In genomic region chr2:62150830-62151229, GRCm38 (mm10) we compare ENCODE assay signal across 13 mouse cellular contexts.
A peak's percentile ranks its signal among the peaks of the same experiment; 100 is the strongest.
DNase-seq lines count a peak whose midpoint lies in the region; ATAC-seq and TF ChIP-seq lines count a peak whose summit lies in the region.
"Had no signal": no experiment of that assay in that cellular context is flagged by ENCODE, and none has a peak within 500 bp of the region (broad histone marks: within the 10 kb centered on the region; RNA-seq: fewer than 3 reads in every experiment).

No protein-coding gene starts in this region.

- 24% methylated on average over 1 of the region's 1 CpGs for WGBS in heart, embryonic 15.5 days
- 27% methylated on average over 1 of the region's 1 CpGs for WGBS in heart, embryonic 11.5 days (ENCODE audit: insufficient replicate concordance)
- 45% methylated on average over 1 of the region's 1 CpGs for WGBS in stomach, embryonic 15.5 days
- 54% methylated on average over 1 of the region's 1 CpGs for WGBS in stomach, postnatal 0 days

- no peaks in the 10 kb centered on the region for H3K27me3 ChIP-seq in heart, embryonic 15.5 days
- no peaks in the 10 kb centered on the region for H3K27me3 ChIP-seq in heart, embryonic 11.5 days (ENCODE audit: control insufficient read depth, insufficient read depth, low read length)
- H3K27me3 ChIP-seq in stomach, embryonic 15.5 days (replicated peaks), result no peaks in the 10 kb centered on the region
- H3K27me3 ChIP-seq in stomach, postnatal 0 days (ENCODE audit: control insufficient read depth, insufficient read depth, low read length), result no peaks in the 10 kb centered on the region
- H3K27me3 ChIP-seq: embryonic facial prominence, embryonic 12.5 days had no signal

- H3K27ac ChIP-seq in heart, embryonic 15.5 days, result peak overlapping the region; percentile 48
- H3K27ac ChIP-seq in heart, embryonic 11.5 days (ENCODE audit: low read depth, low read length), result no peak overlapping the region
- H3K27ac ChIP-seq in stomach, embryonic 15.5 days, result no peak overlapping the region
- H3K27ac ChIP-seq in stomach, postnatal 0 days (replicated peaks), result no peak overlapping the region
- H3K27ac ChIP-seq: embryonic facial prominence, embryonic 12.5 days; hindbrain, postnatal 0 days had no signal

- H3K9ac ChIP-seq in heart, embryonic 15.5 days, result no peak overlapping the region
- H3K9ac ChIP-seq in heart, embryonic 11.5 days (ENCODE audit: low read depth, low read length), result no peak overlapping the region
- no peak overlapping the region for H3K9ac ChIP-seq in stomach, embryonic 15.5 days
- H3K9ac ChIP-seq in stomach, postnatal 0 days (ENCODE audit: low read length), result no peak overlapping the region
- H3K9ac ChIP-seq: embryonic facial prominence, embryonic 12.5 days; liver, postnatal 0 days had no signal

- H3K9me3 ChIP-seq in heart, embryonic 15.5 days (replicated peaks), result no peaks in the 10 kb centered on the region
- H3K9me3 ChIP-seq in heart, embryonic 11.5 days (replicated peaks; ENCODE audit: control insufficient read depth, low read length), result no peaks in the 10 kb centered on the region
- H3K9me3 ChIP-seq in stomach, embryonic 15.5 days, result no peaks in the 10 kb centered on the region
- no peaks in the 10 kb centered on the region for H3K9me3 ChIP-seq in stomach, postnatal 0 days (ENCODE audit: control insufficient read depth, low read length)
- H3K9me3 ChIP-seq: embryonic facial prominence, embryonic 12.5 days had no signal

- DNase-seq in adrenal gland, adult (ENCODE audit: inconsistent age in 2 of 2, low spot score in 1 of 2), result peak; percentile 29 to 60
- DNase-seq in adrenal gland, adult 18-20 months (ENCODE audit: low spot score in 2 of 2), result no peak
- no peak for DNase-seq in stomach, postnatal 0 days (ENCODE audit: low spot score)
- DNase-seq in thymus, postnatal 14 days, result no peak
- DNase-seq in neural tube, embryonic 10.5 days (ENCODE audit: extremely low spot score, low spot score), result no peak
- DNase-seq: cerebellum, postnatal 14 days; kidney, adult 8-10 months; liver, postnatal 0 days had no signal

- H3K4me3 ChIP-seq in heart, embryonic 15.5 days, result no peak overlapping the region
- no peak overlapping the region for H3K4me3 ChIP-seq in heart, embryonic 11.5 days (ENCODE audit: low read depth, low read length)
- H3K4me3 ChIP-seq in stomach, embryonic 15.5 days (replicated peaks), result no peak overlapping the region
- H3K4me3 ChIP-seq in stomach, postnatal 0 days (ENCODE audit: low read depth, low read length), result no peak overlapping the region
- H3K4me3 ChIP-seq: embryonic facial prominence, embryonic 12.5 days had no signal

- H3K4me2 ChIP-seq in heart, embryonic 15.5 days, result peak overlapping the region; percentile 12; the same call in 1 of the 2 replicates
- H3K4me2 ChIP-seq in heart, embryonic 11.5 days, result no peak overlapping the region
- no peak overlapping the region for H3K4me2 ChIP-seq in stomach, embryonic 15.5 days
- no peak overlapping the region for H3K4me2 ChIP-seq in stomach, postnatal 0 days (replicated peaks; ENCODE audit: low read depth)
- H3K4me2 ChIP-seq: embryonic facial prominence, embryonic 12.5 days had no signal

- H3K36me3 ChIP-seq in heart, embryonic 15.5 days, result no peaks in the 10 kb centered on the region
- no peaks in the 10 kb centered on the region for H3K36me3 ChIP-seq in heart, embryonic 11.5 days (ENCODE audit: control insufficient read depth, insufficient read depth, low read length)
- no peaks in the 10 kb centered on the region for H3K36me3 ChIP-seq in stomach, embryonic 15.5 days
- no peaks in the 10 kb centered on the region for H3K36me3 ChIP-seq in stomach, postnatal 0 days (ENCODE audit: control insufficient read depth, insufficient read depth, low read length)
- H3K36me3 ChIP-seq: embryonic facial prominence, embryonic 12.5 days had no signal

- peak; percentile 82 for ATAC-seq in heart, embryonic 15.5 days (replicated peaks; ENCODE audit: insufficient number of reproducible peaks, insufficient read depth, low FRiP score, low read depth)
- no peak for ATAC-seq in heart, embryonic 11.5 days (replicated peaks; ENCODE audit: insufficient number of reproducible peaks, low FRiP score, low TSS enrichment)
- peak; percentile 58; the same call in 1 of the 2 replicates for ATAC-seq in stomach, embryonic 15.5 days (ENCODE audit: insufficient read depth, low FRiP score, low read depth)
- ATAC-seq in stomach, postnatal 0 days (ENCODE audit: low FRiP score, low TSS enrichment), result no peak
- ATAC-seq: hindbrain, postnatal 0 days; liver, postnatal 0 days had no signal

- no peak for TF ChIP-seq EP300 in stomach, postnatal 0 days (optimal IDR thresholded peaks at IDR 0.05)

- H3K4me1 ChIP-seq in heart, embryonic 15.5 days (replicated peaks), result peaks cover 12% of the 10 kb centered on the region; the same call in 1 of the 2 replicates
- no peaks in the 10 kb centered on the region for H3K4me1 ChIP-seq in heart, embryonic 11.5 days (ENCODE audit: control insufficient read depth, insufficient read depth, low read length)
- H3K4me1 ChIP-seq in stomach, embryonic 15.5 days, result no peaks in the 10 kb centered on the region
- no peaks in the 10 kb centered on the region for H3K4me1 ChIP-seq in stomach, postnatal 0 days (replicated peaks; ENCODE audit: control insufficient read depth, insufficient read depth)
- H3K4me1 ChIP-seq: embryonic facial prominence, embryonic 12.5 days had no signal

- no peak for TF ChIP-seq CTCF in stomach, postnatal 0 days (IDR thresholded peaks at IDR 0.05; ENCODE audit: low read depth)

Comparison
In these comparisons a context has a peak if more than half of its experiments do, and no peak if none do; other contexts are left out.
1. DNase-seq: peak in adrenal gland, adult (2 of 2); none in adrenal gland, adult 18-20 months (0 of 2), stomach, postnatal 0 days (single experiment), thymus, postnatal 14 days (single experiment) and neural tube, embryonic 10.5 days (single experiment).
2. ATAC-seq: peak in heart, embryonic 15.5 days (single experiment) and stomach, embryonic 15.5 days (single experiment); none in heart, embryonic 11.5 days (single experiment) and stomach, postnatal 0 days (single experiment).